Mouse (Mus musculus) right cerebral cortex, postnatal 36 days (tissue): ENCODE results near the gene Zmat3.

Experiments used
- DNase-seq, 2 experiments: peaks; one replicate each; pipeline ENCODE4 v3.0.0; 2022; ENCODE audit warnings: low spot score in 2 of 2, mixed read lengths in 1 of 2

Zmat3 gene

DNA sequence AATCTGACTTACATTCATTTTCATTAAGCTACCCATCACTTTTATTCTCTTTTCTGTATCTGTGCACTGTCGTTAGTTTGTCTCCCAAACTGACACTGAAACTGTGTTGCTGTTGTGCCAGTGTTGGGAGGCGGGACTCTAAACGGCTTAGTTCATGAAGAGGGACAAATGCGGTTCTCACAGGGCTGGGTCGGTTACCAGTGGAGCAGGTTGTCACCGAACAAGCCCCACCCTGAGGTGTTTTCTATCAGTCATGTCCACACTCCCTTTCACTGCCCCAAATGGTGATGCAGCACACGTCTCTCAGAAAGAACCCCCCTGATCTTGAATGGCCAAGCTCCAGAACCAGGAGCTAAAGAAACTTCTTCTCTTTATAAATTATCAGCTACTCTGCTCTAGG is 6.1 kb upstream of the Zmat3 start:
- DNase-seq: no peak

DNA sequence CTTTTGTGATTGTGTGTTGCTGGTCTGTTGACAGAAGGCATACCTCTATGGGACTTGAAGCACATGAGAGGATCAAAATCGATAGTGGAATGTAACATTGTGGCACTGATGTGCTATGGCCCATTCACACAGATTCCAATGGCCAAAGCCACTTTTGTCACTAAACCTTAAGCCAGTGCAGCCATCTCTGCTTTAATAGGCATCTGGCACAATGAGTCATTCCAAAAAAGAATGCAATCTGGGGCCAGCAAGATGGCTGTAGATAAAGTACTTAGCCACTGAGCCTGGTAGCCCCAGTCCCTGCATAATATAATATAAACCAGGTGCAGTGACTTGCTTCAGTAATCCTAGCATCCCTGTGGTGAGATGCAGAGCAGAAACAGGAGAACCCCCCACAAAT is 1.7 kb upstream of the Zmat3 start:
- DNase-seq: no peak

DNA sequence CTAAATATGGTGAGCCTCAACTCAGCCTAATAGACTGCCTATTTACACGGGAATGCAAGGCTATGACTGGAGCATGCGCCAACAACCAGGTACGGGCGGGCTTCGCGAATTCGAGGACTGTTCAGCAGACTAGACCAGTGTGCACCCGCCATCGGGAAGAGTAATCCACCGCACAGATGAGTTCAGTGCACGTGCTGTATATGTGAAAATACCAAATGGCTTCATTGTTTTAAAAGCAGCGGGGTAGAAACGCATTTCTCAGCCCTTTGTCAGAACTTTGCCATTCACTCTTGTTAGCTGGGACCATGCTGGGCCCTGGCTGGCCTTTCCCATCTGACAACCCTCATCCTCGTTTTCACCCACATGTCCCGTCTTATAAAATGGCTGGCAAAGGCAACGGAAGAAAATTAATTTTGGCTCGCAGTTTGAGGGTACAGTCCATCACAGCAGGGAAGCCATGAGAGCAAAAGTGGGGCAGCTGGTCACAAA is 476 bp upstream of the Zmat3 start:
- DNase-seq: peak in 1 of 2 experiments; percentile 12

DNA sequence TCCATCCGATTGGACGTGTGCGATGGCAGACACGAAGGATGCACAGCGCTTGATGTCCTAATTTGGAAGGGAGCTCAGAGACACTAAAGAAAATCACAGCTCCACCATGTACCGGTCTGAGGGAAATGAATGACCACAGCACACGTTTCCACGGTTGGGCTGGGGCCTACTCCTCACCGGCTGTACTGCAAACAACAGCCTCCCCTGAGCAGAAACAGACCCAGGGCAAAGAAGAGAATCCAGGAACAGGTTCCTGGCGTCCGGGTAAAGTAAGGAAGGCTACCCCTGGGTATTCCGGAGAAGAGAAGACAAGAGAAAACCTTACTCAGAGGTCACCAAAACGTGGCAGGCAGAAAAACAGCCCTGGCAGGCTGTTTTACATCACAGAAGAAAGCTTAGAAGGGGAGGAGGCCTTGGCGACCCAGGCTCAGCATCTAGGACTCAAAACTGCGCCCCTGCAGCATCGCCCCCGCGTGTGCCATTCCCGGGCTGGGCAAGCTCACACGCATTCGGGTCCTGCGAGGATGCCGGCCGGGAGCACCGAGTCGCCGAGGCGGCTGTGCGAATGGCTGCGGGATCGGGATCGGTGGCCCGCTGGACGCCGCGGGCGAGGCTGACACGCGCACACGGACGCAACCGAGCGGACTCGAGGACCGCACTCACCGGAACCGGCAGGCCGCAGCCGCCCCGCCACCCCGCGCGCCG is 821 bp downstream of the Zmat3 start:
- peak; percentile 38 to 42 for DNase-seq

DNA sequence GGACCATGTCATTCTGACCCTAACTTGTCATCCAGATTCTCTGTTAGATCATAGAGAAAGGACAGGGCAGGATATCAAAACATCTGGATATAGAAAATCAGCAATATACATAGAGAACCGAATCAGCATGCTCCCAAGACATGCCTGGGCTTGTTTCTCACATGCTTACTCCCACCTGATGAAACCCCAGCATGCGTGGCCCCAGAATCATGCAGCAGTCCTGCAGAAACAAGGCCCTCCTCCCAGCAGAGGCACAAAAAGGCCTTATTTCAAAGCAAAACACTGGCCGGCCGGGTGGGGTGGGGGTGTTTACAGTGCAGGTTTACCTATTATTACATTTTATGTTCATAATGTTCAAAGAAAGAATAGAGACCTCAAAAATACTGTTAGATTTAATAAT is 1.6 kb downstream of the Zmat3 start:
- DNase-seq: no peak

DNA sequence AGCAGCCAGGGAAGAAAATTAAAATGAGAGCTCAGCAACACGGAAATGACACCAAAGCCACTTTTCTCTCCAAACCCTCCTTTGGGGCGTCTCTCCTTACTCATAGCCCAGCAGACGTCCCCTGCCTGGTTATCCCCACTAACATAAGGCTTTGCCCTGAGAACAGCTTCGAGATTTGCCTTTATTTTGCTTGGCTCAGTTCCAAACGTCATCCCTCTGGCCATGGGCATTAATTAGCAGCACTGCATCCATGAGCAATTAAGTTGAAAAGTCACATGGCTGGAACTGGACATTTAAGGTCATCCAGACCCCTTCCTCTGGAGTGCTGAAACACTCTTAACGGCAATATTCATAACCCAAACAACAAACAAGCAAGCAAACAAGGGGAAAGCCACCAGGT is 4.6 kb downstream of the Zmat3 start:
- no peak for DNase-seq

DNA sequence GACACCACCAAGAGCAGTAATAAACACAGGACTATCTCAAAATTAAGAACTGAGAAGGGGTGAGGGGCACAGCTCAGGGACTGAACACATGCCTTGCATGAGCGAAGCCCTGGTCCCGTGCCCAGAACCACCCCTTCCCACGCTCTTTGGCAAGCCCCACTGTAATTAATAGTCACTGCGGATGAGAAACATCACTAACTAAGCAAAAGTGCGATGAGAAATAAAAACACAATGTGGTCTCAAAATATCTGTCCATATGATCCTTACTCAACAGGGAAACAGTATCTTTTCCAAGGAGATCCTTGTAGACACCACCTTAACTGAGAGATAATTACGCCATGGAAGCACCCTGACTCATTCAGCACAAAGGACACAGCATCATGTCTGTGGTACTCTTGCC is 17.9 kb downstream of the Zmat3 start:
- DNase-seq: peak; percentile 38

DNA sequence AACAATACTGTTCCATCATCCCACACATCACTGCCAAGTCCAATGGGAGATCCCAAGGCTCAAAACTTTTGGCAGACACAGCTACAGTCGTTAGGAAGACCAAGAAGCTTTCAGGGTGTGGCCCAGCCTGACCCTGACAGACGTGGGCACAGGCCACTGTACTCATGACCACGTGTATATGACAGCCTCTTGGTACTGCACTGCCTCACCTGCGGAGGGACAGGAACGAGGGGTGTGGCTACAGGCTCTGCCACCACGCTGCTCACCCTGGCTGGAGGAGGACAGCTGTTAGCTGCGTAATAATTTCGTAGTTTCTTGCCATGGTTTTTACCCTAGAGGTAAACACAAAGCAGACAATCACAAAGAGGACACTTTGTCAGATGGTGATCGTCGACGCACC is 20.6 kb downstream of the Zmat3 start:
- DNase-seq: no peak

DNA sequence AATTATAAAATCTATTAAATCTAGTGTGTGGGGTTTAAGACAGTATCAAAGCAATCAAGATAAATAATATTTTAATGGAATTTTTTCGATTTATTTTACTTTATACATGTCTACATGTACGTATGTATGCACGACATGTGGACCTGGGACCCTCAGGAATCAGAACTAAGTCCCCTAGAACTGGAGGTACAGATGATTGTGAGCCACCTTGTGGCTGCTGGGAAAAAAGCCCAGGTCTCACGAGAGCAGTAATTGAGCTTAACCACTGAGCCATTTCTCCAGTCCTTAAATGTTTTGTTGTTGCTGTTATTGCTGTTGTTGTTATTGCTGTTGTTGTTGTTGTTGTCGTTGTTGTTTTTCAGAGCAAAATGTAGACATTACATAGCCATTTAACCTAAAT is 21.0 kb downstream of the Zmat3 start:
- no peak for DNase-seq

DNA sequence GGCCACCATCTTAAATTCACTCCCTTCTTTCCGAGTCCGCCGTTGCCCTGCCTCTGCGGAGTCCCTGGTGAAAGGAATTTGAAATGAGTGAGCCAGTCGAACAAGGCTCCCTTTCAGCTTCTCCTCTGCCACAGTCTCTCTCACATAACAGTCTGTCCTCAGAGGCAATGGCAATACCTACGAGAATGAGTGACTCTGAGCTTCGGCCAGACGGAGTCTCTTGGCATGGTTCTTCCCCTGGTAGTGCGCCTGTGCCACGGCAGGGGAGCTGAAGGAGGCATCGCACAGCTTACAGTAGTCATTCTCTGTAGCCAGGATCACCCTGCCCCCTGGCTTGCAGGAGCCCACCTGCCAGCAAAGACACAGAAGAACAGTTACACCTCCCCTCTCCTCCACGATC is 22.4 kb downstream of the Zmat3 start:
- no peak for DNase-seq

DNA sequence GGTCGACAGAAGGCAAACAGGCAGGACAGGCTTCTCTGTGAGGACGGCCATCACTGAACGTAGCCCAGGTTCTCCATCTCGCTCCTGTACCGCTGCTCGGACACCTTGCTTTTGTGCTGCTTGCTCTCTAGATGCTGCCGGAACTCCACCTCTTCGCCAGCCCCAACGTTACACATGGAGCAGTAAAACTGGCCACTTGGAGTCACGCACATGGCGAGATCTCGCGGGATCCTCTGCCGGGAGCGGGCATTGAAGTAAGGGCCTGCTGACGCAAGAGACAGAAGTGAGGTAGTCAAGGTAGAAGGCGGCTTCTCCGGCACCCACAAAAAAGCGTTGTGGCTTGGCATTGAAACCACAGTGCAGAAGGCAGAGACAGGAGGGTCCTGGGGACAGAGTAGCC is 24.4 kb downstream of the Zmat3 start:
- DNase-seq: no peak

DNA sequence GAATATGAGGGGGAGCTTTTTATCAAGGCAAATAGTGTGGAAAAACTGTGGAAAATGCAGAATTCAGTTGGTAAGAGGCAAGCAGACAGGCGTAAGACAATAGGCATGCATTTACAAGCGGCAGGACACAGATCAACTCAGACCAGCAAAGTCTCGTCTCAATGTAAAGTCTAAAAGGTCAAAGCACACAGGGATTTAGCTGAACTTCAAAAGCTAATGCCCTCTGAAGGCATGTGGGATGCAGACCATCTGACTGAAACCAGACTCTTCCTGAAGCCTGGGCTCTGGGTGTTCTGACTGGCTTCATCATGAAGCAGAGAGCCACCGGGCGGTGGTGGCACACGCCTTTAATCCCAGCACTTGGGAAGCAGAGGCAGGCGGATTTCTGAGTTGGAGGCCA is 27.6 kb downstream of the Zmat3 start:
- DNase-seq: no peak

DNA sequence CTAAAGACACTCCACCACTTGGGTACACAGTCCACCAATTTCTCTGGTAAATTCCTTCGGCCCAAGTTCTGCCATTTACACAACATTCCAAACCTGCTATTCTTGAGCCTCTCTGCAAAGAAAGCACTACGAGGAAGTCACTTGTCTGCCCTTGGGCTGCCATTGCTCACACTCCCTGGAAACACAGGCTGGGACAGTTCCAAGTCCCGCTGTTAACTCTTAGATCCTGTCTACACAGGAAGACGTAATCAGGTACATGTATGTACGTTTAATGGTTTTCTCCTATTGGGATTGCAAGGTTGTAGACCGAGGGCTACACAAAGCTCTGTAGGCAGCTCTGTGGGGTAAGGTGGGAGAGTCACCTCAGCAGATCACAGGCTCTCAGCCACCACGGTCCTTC is 28.0 kb downstream of the Zmat3 start:
- DNase-seq: no peak

DNA sequence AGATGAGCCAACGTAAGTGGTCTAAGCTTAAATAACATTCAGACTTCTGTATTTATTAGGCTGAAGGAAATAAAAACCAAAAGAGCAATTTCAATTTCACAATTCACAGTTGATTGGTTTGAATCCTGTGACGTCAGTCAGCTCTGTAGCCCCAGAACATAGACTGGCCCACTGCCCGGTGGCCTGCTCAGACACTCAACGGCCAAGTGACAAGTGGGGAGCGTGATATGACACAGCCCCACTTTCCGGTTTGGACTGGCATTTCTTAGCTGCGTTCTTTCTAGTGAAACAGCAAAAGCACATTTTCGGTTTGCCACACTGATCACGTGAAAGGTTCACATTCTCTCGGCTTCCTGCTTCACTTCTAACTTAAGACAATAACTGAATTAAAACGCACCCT is 30.9 kb downstream of the Zmat3 start:
- DNase-seq: no peak

DNA sequence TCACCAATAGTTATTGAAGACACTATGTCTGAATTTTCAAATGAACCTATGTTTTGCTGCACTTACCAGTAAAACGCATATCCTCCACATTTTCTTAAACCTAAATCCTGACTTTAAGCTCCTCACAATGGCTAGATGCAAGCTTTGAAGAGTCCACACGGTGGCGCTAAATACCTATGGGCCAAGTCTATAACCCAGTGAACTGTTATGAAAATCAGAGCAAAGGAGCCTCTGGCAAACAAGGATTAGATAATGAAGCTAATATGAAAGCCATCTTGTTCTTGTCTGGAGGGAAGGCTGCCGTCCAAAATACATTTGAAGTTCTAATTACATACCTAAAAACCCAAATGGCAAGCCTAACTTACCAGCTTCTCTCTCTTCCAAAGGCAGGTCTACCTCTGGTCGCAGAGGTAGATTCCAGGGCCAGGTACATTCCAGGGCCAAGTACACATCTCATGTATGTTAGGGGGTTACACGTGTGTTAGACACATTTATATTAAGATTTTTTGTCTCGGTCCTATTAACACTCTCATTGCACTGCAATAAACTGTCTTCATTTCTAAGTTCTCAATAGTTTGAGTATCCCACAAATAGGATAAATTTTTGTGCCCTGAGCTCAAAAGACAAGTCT is 32.2 kb downstream of the Zmat3 start:
- peak; percentile 52 to 72 for DNase-seq

DNA sequence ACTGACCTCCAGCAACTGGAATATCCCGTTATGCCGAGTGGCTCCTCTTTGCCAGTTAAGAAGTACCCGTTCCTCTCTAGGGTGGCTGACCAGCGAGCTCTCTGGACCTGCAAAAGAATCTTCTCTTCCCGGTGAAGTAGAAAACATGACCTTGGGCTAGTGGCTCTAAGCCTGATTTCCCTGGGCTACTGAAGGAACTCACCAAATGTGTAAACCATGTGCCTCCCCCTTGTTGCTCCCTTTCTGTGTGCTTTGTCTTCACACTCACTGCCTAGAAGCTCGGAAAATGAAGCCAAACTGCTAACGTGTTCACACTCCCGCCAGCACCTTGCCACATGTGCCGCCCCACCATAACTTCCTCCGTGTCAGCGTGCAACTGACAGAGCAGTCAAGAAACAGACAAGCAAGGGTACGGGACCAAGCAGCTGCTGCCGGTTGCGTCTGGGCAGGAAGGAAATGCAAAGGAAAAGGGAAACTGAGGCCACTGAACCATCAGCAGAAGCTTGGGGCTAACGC is 47.9 kb downstream of the Zmat3 start:
- DNase-seq: no peak

DNA sequence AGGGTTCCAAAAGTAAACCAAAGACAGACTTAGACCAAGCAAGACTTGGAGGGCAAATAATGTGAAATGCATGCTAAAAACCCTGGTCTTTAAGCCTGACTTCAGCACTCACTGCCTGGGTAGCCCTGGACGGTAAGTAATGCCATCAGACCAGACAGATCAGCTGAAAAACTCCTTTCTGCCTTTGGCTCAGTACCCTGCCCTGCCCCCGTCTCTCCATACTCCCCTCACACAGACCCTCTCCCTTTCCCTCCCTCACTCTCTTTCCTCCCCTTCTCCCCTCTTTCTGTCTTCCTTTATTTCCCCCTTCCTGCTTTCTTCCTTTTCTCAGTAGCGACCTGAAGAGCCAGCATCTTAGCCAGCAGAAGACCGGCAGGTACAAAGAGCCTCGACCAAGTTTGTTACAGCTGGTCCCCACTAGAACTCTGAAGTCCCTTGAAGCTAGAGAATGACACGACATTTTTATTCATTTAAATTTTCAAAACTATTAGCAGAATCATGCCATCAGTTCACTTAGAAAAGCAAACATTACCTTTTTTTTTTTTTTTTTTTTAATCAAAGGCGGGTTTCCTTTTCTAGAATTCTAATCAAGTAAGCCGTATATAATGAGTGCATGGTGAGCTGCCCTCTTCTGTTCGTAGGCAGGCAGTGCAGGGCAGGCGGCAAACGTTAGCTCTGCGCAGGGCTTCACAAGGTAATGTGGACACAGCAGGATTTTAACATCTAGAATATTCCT is 48.5 kb downstream of the Zmat3 start:
- peak; percentile 25 to 38 for DNase-seq

DNA sequence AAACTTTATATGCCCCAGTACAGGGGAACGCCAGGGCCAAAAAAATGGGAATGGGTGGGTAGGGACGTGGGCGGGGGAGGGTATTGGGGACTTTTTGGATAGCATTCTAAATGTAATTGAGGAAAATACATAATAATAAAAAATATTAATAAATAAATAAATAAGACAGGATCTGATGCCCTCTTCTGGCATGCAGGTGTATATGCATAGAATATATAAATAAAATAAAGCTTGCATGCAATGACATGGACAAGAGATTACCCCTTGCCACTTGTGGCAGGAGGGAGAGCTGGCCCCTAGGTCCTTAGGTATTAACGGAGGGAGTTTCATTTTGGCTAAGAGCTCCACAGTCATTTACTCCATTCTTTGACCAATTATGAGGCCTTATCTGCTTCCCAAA is 51.1 kb downstream of the Zmat3 start:
- DNase-seq: no peak

DNA sequence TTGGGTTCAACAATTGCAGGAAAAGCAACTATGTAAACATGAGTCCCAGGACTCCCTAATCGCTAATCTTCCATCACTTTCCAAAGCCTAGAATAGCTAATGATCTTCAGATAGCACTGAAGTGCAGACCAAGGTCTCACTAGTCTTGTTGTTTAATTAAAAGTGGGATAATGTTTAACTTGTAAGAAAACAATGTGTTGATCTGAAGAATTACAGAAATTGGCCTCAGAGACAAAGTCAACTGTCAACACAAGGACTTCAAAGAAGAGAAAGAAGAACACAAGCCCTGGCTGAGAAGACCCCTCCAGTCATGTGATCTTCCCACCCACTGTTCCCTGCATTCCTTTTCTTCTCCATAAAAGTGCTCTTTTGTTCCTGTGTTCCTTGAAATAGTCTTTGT is 61.6 kb downstream of the Zmat3 start:
- no peak for DNase-seq

DNA sequence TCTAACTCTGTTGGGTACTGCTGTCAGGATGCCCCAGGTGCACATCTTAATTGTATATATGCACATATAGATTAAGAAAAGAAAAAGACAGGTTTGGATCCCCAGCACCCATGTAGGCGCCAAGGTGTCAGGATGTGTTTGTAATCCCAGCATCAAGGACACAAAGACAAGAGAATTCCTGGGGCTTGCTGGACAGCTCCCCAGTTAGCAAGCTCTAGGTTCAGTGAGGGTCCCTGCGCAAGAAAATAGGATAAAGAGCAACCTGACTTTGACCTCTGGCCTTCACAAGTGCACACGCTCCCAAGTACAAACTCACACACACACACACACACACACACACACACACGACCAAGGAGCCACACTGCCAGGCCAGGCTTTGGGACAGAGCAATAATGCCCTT is 73.8 kb downstream of the Zmat3 start:
- no peak for DNase-seq
